Mouse (Mus musculus): ENCODE results near the gene Cyp4a12a.
A peak's percentile ranks its signal among the peaks of the same experiment; 100 is the strongest.
"Not testable (repeated sequence)": the region's sequence is repeated elsewhere in the genome, so short reads cannot be mapped to it uniquely, and the experiment has no call there.

Cyp4a12a gene

DNA sequence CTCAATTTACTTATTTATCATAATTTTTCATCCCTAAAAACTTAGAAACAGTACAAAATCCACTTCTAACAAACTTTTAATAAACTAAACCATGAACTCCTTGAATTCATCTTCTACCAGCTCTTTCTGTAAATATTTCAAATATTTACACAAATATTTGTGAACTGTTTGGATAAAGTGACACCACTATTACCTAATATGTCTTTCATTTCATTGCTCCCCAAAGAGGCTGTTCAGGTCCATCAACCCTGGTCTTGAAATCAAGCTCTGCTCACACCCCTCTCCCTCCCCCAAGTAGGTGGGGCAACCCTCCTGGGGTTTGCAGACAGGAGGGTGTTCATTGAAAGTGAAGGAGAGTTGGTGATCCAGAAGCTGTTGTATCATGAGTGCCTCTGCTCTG lies at the start of gene Cyp4a12a:
Cyp4a12a (plus strand) TSS at position 301 of the 400 bp plus-strand sequence.
- DNase-seq (ENCODE audit: low spot score in 2 of 2): not testable (repeated sequence)

DNA sequence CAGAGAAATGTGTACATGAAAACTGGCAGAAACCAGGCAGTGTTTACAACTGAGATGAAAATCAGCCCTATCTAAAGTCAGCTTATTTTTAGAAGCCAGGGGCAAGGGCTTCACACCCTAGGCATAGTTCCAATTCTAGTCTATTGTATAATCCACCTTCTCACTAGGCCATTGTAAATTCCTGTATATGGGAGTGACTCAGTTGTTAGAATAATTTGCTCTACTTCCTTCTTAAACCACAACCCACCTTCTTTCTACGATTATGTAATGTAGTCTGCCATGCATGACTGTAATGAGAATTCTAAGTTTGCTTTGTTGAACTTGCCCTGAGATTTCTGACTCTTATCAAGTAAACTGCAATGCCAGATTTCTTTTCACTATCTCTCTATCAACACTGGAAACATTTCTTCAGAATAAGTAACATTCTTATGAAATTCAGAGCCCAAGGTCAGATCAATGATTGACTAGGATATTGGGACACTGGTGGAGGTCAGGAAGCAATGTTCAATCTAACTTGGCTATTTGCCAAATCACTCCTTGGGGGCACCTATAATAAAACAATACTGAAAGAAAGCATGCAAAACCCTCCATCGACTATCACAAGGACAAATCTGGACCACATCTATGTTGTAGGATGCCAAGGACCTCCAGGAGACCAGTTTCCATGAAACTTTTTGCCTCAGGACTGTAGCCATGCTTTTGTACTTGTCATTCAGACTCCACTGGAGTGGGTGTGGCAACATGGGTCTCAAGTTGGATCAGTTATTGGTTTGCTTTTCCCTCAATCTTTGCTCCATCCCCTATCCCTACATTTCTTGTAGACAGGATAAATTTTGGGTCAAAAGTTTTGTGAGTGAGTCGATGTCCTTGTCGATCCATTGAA lies 33.9 kb upstream of the Cyp4a12a start:
- DNase-seq (ENCODE audit: low spot score in 2 of 2): not testable (repeated sequence)

DNA sequence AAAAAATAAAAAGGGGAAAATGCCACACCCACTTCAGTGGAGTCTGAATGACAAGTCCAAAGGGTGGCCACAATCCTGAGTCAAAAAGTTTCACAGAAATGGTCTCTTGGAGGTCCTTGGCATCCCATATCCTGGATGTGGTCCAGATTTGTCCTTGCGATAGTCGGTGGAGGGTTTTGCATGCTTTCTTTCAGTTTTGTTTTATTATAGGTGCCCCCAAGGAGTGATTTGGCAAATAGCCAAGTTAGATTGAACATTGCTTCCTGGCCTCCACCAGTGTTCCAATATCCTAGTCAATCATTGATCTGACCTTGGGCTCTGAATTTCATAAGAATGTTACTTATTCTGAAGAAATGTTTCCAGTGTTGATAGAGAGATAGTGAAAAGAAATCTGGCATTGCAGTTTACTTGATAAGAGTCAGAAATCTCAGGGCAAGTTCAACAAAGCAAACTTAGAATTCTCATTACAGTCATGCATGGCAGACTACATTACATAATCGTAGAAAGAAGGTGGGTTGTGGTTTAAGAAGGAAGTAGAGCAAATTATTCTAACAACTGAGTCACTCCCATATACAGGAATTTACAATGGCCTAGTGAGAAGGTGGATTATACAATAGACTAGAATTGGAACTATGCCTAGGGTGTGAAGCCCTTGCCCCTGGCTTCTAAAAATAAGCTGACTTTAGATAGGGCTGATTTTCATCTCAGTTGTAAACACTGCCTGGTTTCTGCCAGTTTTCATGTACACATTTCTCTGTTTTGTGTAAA lies 20.4 kb upstream of the Cyp4a12a start:
- DNase-seq (ENCODE audit: low spot score in 2 of 2): not testable (repeated sequence)

DNA sequence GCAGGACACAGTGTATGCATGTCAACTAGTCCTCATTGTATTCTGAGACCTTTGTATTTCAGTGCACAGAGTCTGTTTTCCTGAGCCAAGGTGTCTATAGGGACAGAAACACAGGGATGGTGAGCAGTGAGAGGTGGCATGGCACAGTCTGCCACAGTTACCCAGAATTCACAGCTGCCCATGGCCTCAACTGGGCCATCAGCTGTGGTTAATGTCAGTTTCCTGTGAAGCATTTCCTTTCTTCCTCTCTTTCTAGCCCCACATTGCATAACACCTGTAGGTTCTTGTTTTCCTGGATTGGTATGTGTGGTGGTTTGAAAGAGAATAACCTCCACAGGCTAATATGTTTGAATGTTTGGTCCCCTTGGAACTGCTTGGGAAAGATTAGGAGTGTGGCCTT lies 18.5 kb upstream of the Cyp4a12a start:
- no peak for DNase-seq (ENCODE audit: low spot score in 2 of 2)

DNA sequence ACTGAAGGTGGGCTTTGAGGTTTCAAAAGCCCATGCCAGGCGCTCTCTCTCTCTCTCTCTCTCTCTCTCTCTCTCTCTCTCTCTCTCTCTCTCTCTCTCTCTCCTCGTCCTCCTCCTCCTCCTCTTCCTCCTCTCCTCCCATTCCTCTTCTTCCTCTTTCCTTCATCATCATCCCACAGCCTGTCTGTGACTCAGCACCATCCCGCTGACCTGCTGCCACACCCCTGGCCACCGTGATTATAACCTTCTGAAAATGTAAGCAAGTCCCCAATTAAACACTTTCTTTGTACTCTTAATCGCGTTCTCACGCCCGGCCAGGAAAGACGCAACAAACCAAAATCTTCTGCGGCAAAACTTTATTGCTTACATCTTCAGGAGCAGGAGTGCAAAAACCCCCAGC lies 18.1 kb upstream of the Cyp4a12a start:
- DNase-seq (ENCODE audit: low spot score in 2 of 2): not testable (repeated sequence)

DNA sequence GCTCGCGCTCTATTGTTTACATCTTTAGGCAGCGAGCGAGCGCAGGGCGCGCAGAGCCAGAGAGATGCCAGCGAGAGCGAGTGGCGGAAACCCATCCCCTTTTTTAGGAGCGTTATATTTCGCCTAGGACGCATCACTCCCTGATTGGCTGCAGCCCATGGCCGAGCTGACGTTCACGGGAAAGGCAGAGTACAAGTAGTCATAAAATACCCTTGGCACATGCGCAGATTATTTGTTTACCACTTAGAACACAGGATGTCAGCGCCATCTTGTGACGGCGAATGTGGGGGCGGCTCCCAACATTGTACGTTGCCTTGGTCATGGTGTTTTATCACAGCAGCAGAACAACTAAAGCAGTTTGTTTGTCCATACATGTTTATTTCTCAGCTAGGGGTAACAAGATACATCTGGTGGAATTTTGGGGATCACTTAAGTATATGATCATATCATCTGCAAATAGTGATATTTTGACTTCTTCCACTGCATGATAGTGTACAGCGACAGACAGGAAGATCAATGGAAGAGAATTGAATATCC lies 17.5 kb upstream of the Cyp4a12a start:
- DNase-seq (ENCODE audit: low spot score in 2 of 2): not testable (repeated sequence)

DNA sequence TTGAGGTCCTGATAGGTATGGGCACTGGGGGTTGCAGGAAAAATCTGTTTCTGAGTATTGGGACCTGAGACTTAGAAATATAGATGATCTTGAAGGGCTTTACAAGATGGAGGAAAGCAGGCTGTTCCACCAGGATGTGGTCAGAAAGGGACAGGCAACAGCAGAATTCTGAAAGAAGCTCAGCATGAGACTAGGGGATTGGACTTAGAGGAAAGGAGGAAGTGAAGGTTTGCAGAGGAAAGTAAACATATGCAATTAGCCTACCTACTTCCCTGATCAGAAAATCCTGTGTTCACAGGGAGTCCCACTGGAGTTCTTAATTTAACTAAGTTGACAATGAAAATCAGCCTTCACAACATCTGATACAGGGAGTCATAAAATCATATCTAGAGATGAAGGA lies 26.9 kb downstream of the Cyp4a12a start:
- DNase-seq (ENCODE audit: low spot score in 2 of 2): not testable (repeated sequence)

DNA sequence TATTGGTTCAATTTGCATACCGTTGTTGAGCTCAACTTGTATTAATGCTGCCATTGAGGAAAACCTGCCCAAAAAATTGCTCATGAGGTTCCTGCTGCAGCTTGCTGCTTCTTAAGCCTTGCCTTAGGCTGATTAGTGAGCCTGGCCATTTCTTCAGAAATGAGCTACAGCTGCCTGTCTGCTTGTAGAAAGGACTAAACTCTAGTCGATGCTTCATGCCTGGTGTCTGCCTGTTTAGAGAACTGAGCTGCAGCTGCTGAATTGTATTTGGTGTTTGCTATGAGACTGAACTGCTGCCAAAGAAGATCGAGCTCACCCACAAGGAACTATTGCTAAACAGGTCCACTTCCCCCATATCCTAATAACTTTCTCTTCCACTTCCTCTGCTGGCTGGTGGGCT lies 66.8 kb downstream of the Cyp4a12a start:
- DNase-seq (ENCODE audit: low spot score in 2 of 2): not testable (repeated sequence)

DNA sequence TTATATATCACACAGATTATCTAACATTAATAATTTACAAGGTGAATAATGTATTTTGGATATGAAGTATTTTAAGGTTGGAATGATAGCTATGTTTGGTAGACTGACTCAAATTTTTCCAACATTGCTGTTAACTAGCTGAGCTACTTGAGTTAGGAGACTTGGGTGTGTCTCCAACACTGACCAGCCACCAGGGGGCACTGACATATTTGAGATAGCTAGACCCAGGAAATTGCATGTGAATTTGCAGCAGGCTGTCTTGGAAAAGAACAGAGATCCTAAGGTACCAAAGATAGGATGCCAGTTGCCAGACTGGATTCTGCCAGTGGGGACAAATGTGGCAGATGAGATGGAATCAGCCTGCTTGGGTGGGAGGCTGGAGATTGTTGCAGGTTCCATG lies 69.2 kb downstream of the Cyp4a12a start:
- peak in 1 of 2 experiments; percentile 2 for DNase-seq (ENCODE audit: low spot score in 2 of 2)
